Mouse (Mus musculus) intestine, embryonic 14.5 days (tissue): Measurements from ENCODE around the gene Gstcd. TPM values are rescaled to one million over a fixed set of nuclear protein-coding genes. Genes with fewer than 3 reads are reported as not detected.

Experiments used
- ATAC-seq: fragments of 200-750 bp; cut with Nextera tagmentation; replicated peaks from 2 replicates; pipeline ENCODE4 v1.8.0; 2017; ENCODE audit warnings: low read depth, moderate number of reproducible peaks, moderate TSS enrichment, moderate library complexity; ENCODE audit not compliant: low FRiP score, low TSS enrichment
- DNase-seq: peaks from one replicate; pipeline ENCODE4 v3.0.0-alpha.2; 2018; ENCODE audit warnings: low spot score
- H3K27ac ChIP-seq: fragments of 300-500 bp; sonication (generic); 2 replicates; pipeline ENCODE4 v1.5.1; 2014; ENCODE audit warnings: low read depth, mild to moderate bottlenecking, control low read depth
- H3K27me3 ChIP-seq: fragments of 300-500 bp; sonication (generic); replicated peaks from 2 replicates; pipeline ENCODE4 v1.6.1; 2014; ENCODE audit warnings: low read length, control low read depth; ENCODE audit not compliant: control insufficient read depth, insufficient read depth
- H3K36me3 ChIP-seq: fragments of 300-500 bp; sonication (generic); 2 replicates; pipeline ENCODE4 v1.6.1; 2014; ENCODE audit warnings: low read length, control low read depth; ENCODE audit not compliant: control insufficient read depth, insufficient read depth
- H3K4me1 ChIP-seq: fragments of 300-500 bp; sonication (generic); replicated peaks from 2 replicates; pipeline ENCODE4 v1.6.1; 2014; ENCODE audit warnings: low read length, control low read depth, mixed read lengths; ENCODE audit not compliant: control insufficient read depth, insufficient read depth
- H3K4me2 ChIP-seq: fragments of 300-500 bp; sonication (generic); 2 replicates; pipeline ENCODE4 v1.6.1; 2014; ENCODE audit warnings: low read length
- H3K4me3 ChIP-seq: fragments of 300-500 bp; sonication (generic); 2 replicates; pipeline ENCODE4 v1.5.1; 2014; ENCODE audit warnings: low read depth, low read length, control low read depth, mixed read lengths
- H3K9ac ChIP-seq: fragments of 300-500 bp; sonication (generic); 2 replicates; pipeline ENCODE4 v1.6.1; 2014; ENCODE audit warnings: mild to moderate bottlenecking, low read length
- H3K9me3 ChIP-seq: fragments of 300-500 bp; sonication (generic); 2 replicates; pipeline ENCODE4 v1.6.1; 2016; ENCODE audit warnings: low read length, control low read depth; ENCODE audit not compliant: control insufficient read depth
- WGBS: fragments of 180-500 bp; shearing (Covaris S2); extraction: QIAGEN DNeasy Blood & Tissue Kit; methylation state at CpG from one replicate; pipeline ENCODE4 v1.1.7; 2014; 5-methylcytosine and 5-hydroxymethylcytosine counted together
- polyA plus RNA-seq: library from polyadenylated mRNA; unstranded; fragments of >200 nt; fragmentation: Nextera tagmentation; extraction: Ambion mirVana; gene quantifications from 2 replicates; pipeline ENCODE4 v1.2.1, GENCODE M21; 2014

Gene Gstcd
- polyA plus RNA-seq, 1 experiment from 2014 or later: 10.7 TPM

DNA sequence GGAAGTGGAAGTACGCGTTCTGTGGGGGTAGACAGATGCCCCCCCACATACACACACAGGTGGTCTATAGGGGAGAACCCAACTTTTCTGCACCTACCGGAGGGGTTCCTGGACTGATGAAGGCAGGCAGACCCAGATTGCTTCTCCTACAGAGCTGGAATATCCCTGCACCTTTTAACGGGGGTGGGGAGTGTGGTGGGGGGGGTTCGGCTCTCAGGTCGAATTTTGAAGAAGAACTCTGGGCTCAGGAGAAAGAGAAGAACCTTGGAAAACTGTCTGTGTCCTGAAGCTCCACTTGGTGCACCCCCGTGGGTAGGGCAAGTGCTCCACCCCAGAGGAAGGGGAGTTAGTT, 141.3 kb downstream of the Gstcd start:
- peak overlapping the region; percentile 45 for H3K9ac ChIP-seq

DNA sequence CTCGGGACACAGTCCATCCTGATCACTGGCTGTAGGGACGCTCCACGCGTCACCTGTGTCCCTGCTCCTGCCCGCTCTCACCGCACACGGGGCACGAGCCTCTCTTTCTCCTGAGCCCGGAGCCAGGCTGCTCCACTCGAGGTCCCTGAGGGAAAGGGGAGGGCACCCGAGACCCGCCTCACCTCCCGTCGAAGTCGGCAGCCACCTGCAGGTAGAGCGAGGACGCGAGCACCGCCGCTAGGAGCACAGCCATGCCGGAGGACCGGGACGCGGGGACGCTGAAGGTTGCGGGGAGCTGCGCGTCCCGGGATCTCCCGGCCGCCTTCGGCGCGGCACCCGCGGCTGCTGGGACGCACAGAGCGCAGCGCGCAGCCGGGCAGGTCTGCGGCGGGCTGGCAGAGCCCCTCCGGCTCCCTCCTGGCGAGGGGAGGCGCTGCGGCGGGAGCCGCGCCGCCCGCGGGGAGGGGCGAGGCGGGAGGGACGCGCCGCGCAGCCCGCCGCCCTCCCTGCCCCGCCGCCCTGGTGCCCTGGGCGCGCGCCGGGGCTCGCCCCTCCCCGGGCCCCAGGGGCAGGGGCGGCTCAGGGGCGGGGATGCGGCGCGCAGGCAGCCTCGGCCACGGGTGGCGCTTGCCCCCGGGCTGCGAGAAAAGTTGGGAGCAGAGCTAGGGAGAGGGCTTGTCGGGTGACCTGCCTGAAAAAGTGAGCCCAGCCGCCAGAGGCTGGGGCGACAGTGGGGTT, 141.9 kb downstream of the Gstcd start, which contains the start of gene Npnt:
Gene Npnt, minus strand, starts transcription at position 501 of the 738 bp plus-strand sequence.
- H3K4me1 ChIP-seq: peaks cover 12% of the 10 kb centered on the region; the same call in 1 of the 2 replicates
- no peaks in the 10 kb centered on the region for H3K27me3 ChIP-seq
- peak; percentile 83 for DNase-seq
- peak within 1 kb of the TSS; percentile 45 for H3K9ac ChIP-seq
- H3K36me3 ChIP-seq: no peaks in the 10 kb centered on the region
- no peaks in the 10 kb centered on the region for H3K9me3 ChIP-seq
- peak within 1 kb of the TSS; percentile 85 for H3K4me2 ChIP-seq
- peak within 1 kb of the TSS; percentile 67 for H3K4me3 ChIP-seq
- peak; percentile 87 for ATAC-seq
- no peak within 1 kb of the TSS for H3K27ac ChIP-seq
- under 1% methylated on average over 64 of the region's 82 CpGs for WGBS

More for the DNA sequence above, 141.3 kb downstream of the Gstcd start:
- Histone ChIP-seq H3K27ac (no peak overlapping the region), H3K36me3 (no peaks in the 10 kb centered on the region), H3K4me2 (peak overlapping the region; percentile 85), H3K4me3 (peak overlapping the region; percentile 67), H3K27me3 (no peaks in the 10 kb centered on the region), H3K9me3 (no peaks in the 10 kb centered on the region), H3K4me1 (peaks cover 12% of the 10 kb centered on the region; the same call in 1 of the 2 replicates)
- ATAC-seq: no peak; the same call in 1 of the 2 replicates
- DNase-seq: no peak
- WGBS: 4% methylated on average over 7 of the region's 7 CpGs

GRCm38 (mm10) chr3:132949380-132949790, 142.4 kb downstream of the Gstcd start:
- whole genome bisulfite sequencing: 0% methylated on average over 26 of the region's 26 CpGs
- H3K27me3 ChIP-seq: no peaks in the 10 kb centered on the region
- H3K27ac ChIP-seq: no peak overlapping the region
- no peaks in the 10 kb centered on the region for H3K9me3 ChIP-seq
- ATAC-seq (peak; percentile 20; the same call in 1 of the 2 replicates), DNase-seq (no peak)
- peak overlapping the region; percentile 45 for H3K9ac ChIP-seq
- peak overlapping the region; percentile 67 for H3K4me3 ChIP-seq
- H3K4me2 ChIP-seq: peak overlapping the region; percentile 85
- H3K36me3 ChIP-seq: no peaks in the 10 kb centered on the region
- H3K4me1 ChIP-seq: peaks cover 12% of the 10 kb centered on the region; the same call in 1 of the 2 replicates

- Histone ChIP-seq H3K4me3 (no peak overlapping the region), H3K27ac (no peak overlapping the region), H3K36me3 (no peaks in the 10 kb centered on the region), H3K27me3 (no peaks in the 10 kb centered on the region), H3K9ac (no peak overlapping the region), H3K9me3 (no peaks in the 10 kb centered on the region), H3K4me2 (peak overlapping the region; percentile 85), H3K4me1 (peaks cover 12% of the 10 kb centered on the region; the same call in 1 of the 2 replicates)
- no peak for DNase-seq
- WGBS: 11% methylated on average over 7 of the region's 7 CpGs
- no peak for ATAC-seq
These were observed 143.5 kb downstream of the Gstcd start for GRCm38 (mm10) chr3:132948298-132948795.

GRCm38 (mm10) chr3:132946086-132946485, 145.7 kb downstream of the Gstcd start:
- WGBS: 86% methylated on average over 5 of the region's 5 CpGs
- Histone ChIP-seq H3K27me3 (no peaks in the 10 kb centered on the region), H3K27ac (no peak overlapping the region), H3K9me3 (no peaks in the 10 kb centered on the region), H3K4me2 (no peak overlapping the region), H3K36me3 (no peaks in the 10 kb centered on the region), H3K4me1 (peaks cover 12% of the 10 kb centered on the region; the same call in 1 of the 2 replicates), H3K4me3 (no peak overlapping the region), H3K9ac (no peak overlapping the region)
- DNase-seq (no peak), ATAC-seq (no peak)

DNA sequence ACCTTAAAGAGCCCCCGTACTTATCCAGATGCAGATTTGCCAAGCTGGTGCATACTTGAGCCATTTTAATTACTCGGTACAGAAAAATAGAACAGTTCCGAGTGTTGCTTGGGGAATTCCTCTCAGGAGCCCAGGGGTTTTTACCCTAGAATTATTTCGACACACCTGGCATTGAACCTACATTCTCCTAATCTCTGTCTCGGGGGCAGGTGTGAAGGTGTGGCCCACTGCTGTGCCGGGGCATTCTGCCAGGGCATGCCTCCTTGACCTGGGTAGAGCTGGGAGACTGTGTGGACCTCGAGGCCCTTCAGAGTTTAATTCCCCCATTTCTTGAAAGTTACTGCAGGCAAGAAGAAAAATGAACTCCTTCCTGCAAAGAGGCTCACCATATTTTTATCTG, 146.2 kb downstream of the Gstcd start:
- Histone ChIP-seq H3K36me3 (no peaks in the 10 kb centered on the region), H3K4me3 (no peak overlapping the region), H3K9me3 (no peaks in the 10 kb centered on the region), H3K9ac (no peak overlapping the region), H3K4me2 (no peak overlapping the region), H3K27ac (no peak overlapping the region), H3K4me1 (peaks cover 12% of the 10 kb centered on the region; the same call in 1 of the 2 replicates), H3K27me3 (no peaks in the 10 kb centered on the region)
- WGBS: 85% methylated on average over 7 of the region's 7 CpGs
- DNase-seq (no peak), ATAC-seq (no peak)

DNA sequence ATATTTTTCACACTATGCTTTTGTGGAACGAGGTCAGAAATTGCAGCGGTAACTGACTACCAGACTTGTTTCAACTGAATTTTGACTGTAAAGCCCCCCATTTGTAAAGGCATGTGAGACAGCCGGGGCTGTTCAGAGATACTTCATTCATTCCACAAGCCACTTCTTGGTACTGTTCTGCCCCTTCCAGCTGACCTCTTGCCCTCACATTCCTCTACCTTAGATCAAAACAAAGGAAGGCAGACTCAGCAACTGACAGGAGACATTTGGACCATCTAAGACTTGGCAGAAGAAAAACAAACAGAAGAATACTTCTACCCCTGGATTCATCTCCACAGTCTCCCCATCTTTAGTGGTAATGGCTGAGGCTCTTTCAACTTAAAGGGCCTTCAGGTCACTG, 147.2 kb downstream of the Gstcd start:
- Histone ChIP-seq H3K4me2 (no peak overlapping the region), H3K27me3 (no peaks in the 10 kb centered on the region), H3K27ac (no peak overlapping the region), H3K4me1 (peaks cover 12% of the 10 kb centered on the region; the same call in 1 of the 2 replicates), H3K9me3 (no peaks in the 10 kb centered on the region), H3K36me3 (no peaks in the 10 kb centered on the region), H3K9ac (no peak overlapping the region), H3K4me3 (no peak overlapping the region)
- no peak for DNase-seq
- ATAC-seq: no peak
- WGBS: 58% methylated on average over 3 of the region's 3 CpGs

GRCm38 (mm10) chr3:132944193-132944592, 147.6 kb downstream of the Gstcd start:
- peaks cover 10% of the 10 kb centered on the region; the same call in 1 of the 2 replicates for H3K4me1 ChIP-seq
- no peaks in the 10 kb centered on the region for H3K36me3 ChIP-seq
- ATAC-seq (no peak), DNase-seq (no peak)
- H3K27me3 ChIP-seq: no peaks in the 10 kb centered on the region
- H3K4me3 ChIP-seq: no peak overlapping the region
- H3K27ac ChIP-seq: no peak overlapping the region
- WGBS: 46% methylated on average over 7 of the region's 7 CpGs
- no peak overlapping the region for H3K9ac ChIP-seq
- H3K9me3 ChIP-seq: no peaks in the 10 kb centered on the region
- H3K4me2 ChIP-seq: no peak overlapping the region
